Mouse (Mus musculus) lung, adult 2 months (tissue): Measurements from ENCODE around the gene Adm.

Experiments
- CTCF ChIP-seq: fragments of 200-500 bp; IDR thresholded peaks from 2 replicates; pipeline ENCODE4 v1.5.1; 2011; ENCODE audit warnings: mild to moderate bottlenecking, low read length, control low read depth; ENCODE audit not compliant: insufficient read depth
- POLR2A ChIP-seq: fragments of 200-500 bp; IDR thresholded peaks from 2 replicates; pipeline ENCODE4 v1.6.1; 2011; ENCODE audit warnings: low read depth, mild to moderate bottlenecking, control low read depth, low read length, borderline replicate concordance; ENCODE audit errors: extremely low read depth

- TF ChIP-seq CTCF, result no peak
- no peak for TF ChIP-seq POLR2A
Observed at GRCm38 (mm10) chr7:110658378-110658928, 31.0 kb downstream of the Adm start.
